Comparison of ENCODE assay signal across 8 mouse cellular contexts in genomic region chr7:16815351-16815941, GRCm38 (mm10). TPM values are rescaled to one million over a fixed set of nuclear protein-coding genes. Genes with fewer than 3 reads are reported as not detected.
DNase-seq lines count a peak whose midpoint lies in the region; ATAC-seq and TF ChIP-seq lines count a peak whose summit lies in the region.

Gene Strn4 (plus strand): TSS chr7:16815889.

- H3K4me2 ChIP-seq in intestine, postnatal 0 days (replicated peaks; ENCODE audit: low read depth) = peak within 1 kb of the TSS; percentile 95
- peak within 1 kb of the TSS; percentile 97 for H3K4me2 ChIP-seq in stomach, embryonic 16.5 days (ENCODE audit: low read depth, low read length)

- no peak within 1 kb of the TSS for H3K27ac ChIP-seq in ES-Bruce4 (ENCODE audit: insufficient read depth, low read length)
- H3K27ac ChIP-seq in intestine, postnatal 0 days (ENCODE audit: low read depth, low read length) = peak within 1 kb of the TSS; percentile 90
- H3K27ac ChIP-seq in stomach, embryonic 16.5 days (ENCODE audit: low read length) = peak within 1 kb of the TSS; percentile 95

- H3K36me3 ChIP-seq in ES-Bruce4 (ENCODE audit: control insufficient read depth, insufficient read depth, low read length, poor library complexity, severe bottlenecking) = no peaks in the 10 kb centered on the region
- peaks cover 11% of the 10 kb centered on the region; the same call in 1 of the 2 replicates for H3K36me3 ChIP-seq in intestine, postnatal 0 days (ENCODE audit: control insufficient read depth, insufficient read depth)
- H3K36me3 ChIP-seq in stomach, embryonic 16.5 days (ENCODE audit: control insufficient read depth, insufficient read depth, low read length) = 0 out of 2 replicates have a peak, but pooled peaks cover 3% of the 10 kb centered on the region

- no peak for TF ChIP-seq EP300 in ES-Bruce4 (IDR thresholded peaks at IDR 0.05; ENCODE audit: insufficient read depth, low read depth, low read length)

- peak within 1 kb of the TSS; percentile 96 for H3K9ac ChIP-seq in ES-Bruce4 (ENCODE audit: low read depth, poor library complexity, severe bottlenecking)
- H3K9ac ChIP-seq in intestine, postnatal 0 days (ENCODE audit: low read depth, low read length) = peak within 1 kb of the TSS; percentile 97
- peak within 1 kb of the TSS; percentile 100 for H3K9ac ChIP-seq in stomach, embryonic 16.5 days (ENCODE audit: low read length)

- TF ChIP-seq POLR2A in ES-Bruce4 (IDR thresholded peaks at IDR 0.05; ENCODE audit: insufficient read depth, low read length) = no peak

- H3K9me3 ChIP-seq in ES-Bruce4 (replicated peaks; ENCODE audit: control insufficient read depth, insufficient read depth, low read length, poor library complexity, severe bottlenecking) = no peaks in the 10 kb centered on the region
- no peaks in the 10 kb centered on the region for H3K9me3 ChIP-seq in intestine, postnatal 0 days (ENCODE audit: control insufficient read depth)
- H3K9me3 ChIP-seq in stomach, embryonic 16.5 days (replicated peaks; ENCODE audit: control insufficient read depth, low read length) = no peaks in the 10 kb centered on the region

- DNase-seq in cerebellum, adult 11-12 months = peak; percentile 54
- DNase-seq in cerebellum, adult 18-20 months = no peak
- DNase-seq in gastrocnemius, postnatal 4 days (ENCODE audit: low spot score in 2 of 2) = no peak

- ATAC-seq in common myeloid progenitor, adult 5-6 weeks (replicated peaks; ENCODE audit: low read depth, poor library complexity, severe bottlenecking) = no peak
- ATAC-seq in intestine, postnatal 0 days = no peak
- no peak for ATAC-seq in megakaryocyte progenitor cell, adult 5-6 weeks (replicated peaks; ENCODE audit: poor library complexity)
- no peak for ATAC-seq in stomach, embryonic 16.5 days (ENCODE audit: insufficient read depth, low FRiP score)

- no peaks in the 10 kb centered on the region for H3K27me3 ChIP-seq in ES-Bruce4 (ENCODE audit: control insufficient read depth, insufficient read depth, low read length, poor library complexity, severe bottlenecking)
- no peaks in the 10 kb centered on the region; the same call in 1 of the 2 replicates for H3K27me3 ChIP-seq in intestine, postnatal 0 days (replicated peaks; ENCODE audit: control insufficient read depth, insufficient read depth, low read length)
- peaks cover 4% of the 10 kb centered on the region; the same call in 1 of the 2 replicates for H3K27me3 ChIP-seq in stomach, embryonic 16.5 days (ENCODE audit: control insufficient read depth, insufficient read depth, low read length)

- no peaks in the 10 kb centered on the region for H3K4me1 ChIP-seq in ES-Bruce4 (ENCODE audit: control insufficient read depth, insufficient read depth, low read length)
- peaks cover 22% of the 10 kb centered on the region for H3K4me1 ChIP-seq in intestine, postnatal 0 days (replicated peaks; ENCODE audit: control insufficient read depth, insufficient read depth, low read length)
- peaks cover 40% of the 10 kb centered on the region for H3K4me1 ChIP-seq in stomach, embryonic 16.5 days (ENCODE audit: control insufficient read depth, insufficient read depth, low read length)

- no peak for TF ChIP-seq CTCF in ES-Bruce4 (IDR thresholded peaks at IDR 0.05; ENCODE audit: low read depth, low read length)
- TF ChIP-seq CTCF in intestine, postnatal 0 days (IDR thresholded peaks at IDR 0.05; ENCODE audit: low read depth) = no peak

- H3K4me3 ChIP-seq in ES-Bruce4 (ENCODE audit: low read depth, low read length) = peak within 1 kb of the TSS; percentile 95
- peak within 1 kb of the TSS; percentile 99 for H3K4me3 ChIP-seq in intestine, postnatal 0 days (ENCODE audit: low read depth, low read length)
- H3K4me3 ChIP-seq in stomach, embryonic 16.5 days (replicated peaks; ENCODE audit: low read length) = peak within 1 kb of the TSS; percentile 89

- WGBS in intestine, postnatal 0 days = 10% methylated on average over 1 of the region's 1 CpGs
- WGBS in stomach, embryonic 16.5 days = 14% methylated on average over 1 of the region's 1 CpGs

RNA-seq across cellular contexts. Expression of gene Strn4, which starts in this region (rescaled TPM):
- 53.5 and 55.5 TPM in 2 replicates for polyA plus RNA-seq in ES-Bruce4 (2011; ENCODE audit: insufficient read depth, insufficient read length, low read depth, missing spikeins)
- total RNA-seq in common myeloid progenitor, adult 5-6 weeks (2017) = 50.2 and 51.1 TPM in 2 replicates
- 10 to 100 TPM; 66.6 to 78.7 TPM for total RNA-seq in gastrocnemius, postnatal 4 days (2021)
- polyA plus RNA-seq in intestine, postnatal 0 days (2015; fragmentation: Nextera tagmentation; extraction: Ambion mirVana) = 33.7 and 35.8 TPM in 2 replicates
- total RNA-seq in megakaryocyte progenitor cell, adult 5-6 weeks (2015) = 28.2 and 39.0 TPM in 2 replicates
- total RNA-seq in megakaryocyte progenitor cell, adult 5-6 weeks (2017) = 40.0 and 43.5 TPM in 2 replicates
- 68.5 and 80.0 TPM in 2 replicates for polyA plus RNA-seq in stomach, embryonic 16.5 days (2015; fragmentation: Nextera tagmentation; extraction: Ambion mirVana)
